Mouse (Mus musculus): ENCODE data around the gene Trpc4ap.

- TF ChIP-seq CTCF (IDR thresholded peaks at IDR 0.05; ENCODE audit: extremely low read depth, insufficient read length, insufficient replicate concordance, low read depth, low read length): no peak
- no peak for TF ChIP-seq POLR2A (IDR thresholded peaks at IDR 0.05; ENCODE audit: low read depth, low read length)
These were observed 29.8 kb downstream of the Trpc4ap start for GRCm38 (mm10) chr2:155662390-155662789.
